Mouse (Mus musculus): ENCODE results near the gene Tcf20.

The Tcf20 gene

DNA sequence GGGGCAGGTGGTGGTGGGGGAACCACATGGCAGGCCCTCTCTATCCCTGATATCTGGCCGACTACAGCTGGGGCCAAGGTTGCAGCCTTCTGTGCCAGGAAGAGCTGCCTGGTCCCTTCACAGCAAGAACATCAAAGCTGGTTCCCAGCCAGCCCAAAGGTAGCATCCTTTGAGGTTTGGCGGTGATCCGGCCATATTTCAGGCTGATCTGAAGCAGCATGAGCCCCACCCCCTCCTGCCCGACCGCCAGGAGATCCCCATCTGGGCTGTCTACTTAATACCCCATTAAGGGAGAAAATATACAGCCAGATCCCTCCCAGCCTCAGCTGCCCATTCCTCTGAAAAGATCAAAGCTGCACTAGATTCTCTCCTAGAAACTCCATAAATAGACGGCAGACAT, 59.6 kb downstream of the Tcf20 start:
- no peak for DNase-seq (ENCODE audit: extremely low spot score, low read depth, low spot score)

DNA sequence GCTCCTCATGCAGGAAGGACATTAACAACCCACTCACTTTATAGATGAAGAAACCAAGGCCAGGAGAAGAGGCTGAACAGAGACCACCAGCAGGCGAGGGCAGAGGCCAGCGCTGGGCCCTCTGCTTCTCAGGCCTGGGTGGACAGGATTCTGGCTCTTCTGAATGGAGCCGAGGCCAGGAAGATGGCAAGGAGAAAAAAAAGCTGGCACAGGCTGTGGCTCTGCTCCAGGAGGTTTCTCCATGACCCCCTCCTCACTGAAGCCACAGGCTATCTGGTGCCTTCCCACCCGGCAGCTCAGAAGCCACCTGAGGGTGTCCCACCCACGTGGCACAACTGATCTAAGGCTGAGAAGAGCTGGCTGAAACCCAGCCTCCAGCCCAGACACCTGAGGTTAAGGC, 60.6 kb downstream of the Tcf20 start:
- no peak for DNase-seq (ENCODE audit: extremely low spot score, low read depth, low spot score)

DNA sequence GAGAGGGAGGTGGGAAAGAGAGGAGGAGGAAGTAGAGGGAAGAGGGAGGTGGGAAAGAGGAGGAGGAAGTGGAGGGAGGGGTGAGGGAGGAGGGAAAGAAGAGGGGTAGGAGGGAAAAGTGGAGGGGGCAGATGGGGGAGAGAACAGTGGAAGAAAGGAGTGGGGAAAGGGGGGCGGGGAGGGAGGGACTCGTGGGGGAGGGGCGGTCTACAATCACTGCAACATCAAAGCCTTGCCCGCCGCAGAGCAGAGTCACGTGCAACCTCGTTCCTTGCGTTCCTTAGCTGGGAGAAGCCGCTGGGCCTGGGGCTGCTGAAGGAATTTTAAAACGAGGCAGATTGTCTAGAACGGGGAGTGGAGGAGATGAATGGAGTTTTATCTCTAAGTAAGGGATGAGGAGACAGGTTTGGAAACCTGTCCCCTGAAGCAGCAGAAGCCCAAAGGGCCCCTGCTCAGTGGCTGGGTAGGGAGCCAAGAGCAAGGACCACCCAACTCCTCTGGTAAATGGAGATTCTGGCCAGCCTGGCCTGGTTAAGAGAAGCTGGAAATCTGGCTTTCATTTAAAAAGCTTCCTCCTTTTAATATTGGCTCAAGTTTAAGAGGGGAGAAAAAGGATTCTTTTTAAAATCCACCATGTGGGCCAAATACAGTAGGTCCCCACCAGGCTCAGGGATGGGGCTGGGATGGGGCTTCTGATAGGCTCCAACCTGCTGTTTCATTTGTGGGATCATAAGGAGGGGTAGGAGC, 62.8 kb downstream of the Tcf20 start:
- peak; percentile 44 for DNase-seq (ENCODE audit: extremely low spot score, low read depth, low spot score)

DNA sequence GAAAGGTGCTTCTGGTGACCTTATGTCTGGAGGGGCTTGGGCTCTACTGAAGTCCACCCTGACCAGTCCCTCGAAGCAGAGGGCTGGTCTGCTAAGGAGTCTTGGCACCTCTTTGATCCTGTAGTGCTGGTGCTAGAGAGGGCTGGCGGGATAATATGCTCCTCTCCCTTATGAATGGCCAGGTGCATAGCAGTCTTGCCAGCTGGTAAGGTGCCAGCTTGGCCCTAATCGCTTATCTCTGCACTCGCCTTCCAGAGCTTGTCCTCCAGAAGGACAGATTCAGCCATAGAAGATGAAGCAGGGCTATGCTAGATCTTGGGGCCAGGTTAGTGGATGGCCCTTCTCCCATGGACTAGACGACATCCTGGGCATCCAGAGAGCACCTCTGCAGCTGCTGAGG, 64.1 kb downstream of the Tcf20 start:
- no peak for DNase-seq (ENCODE audit: extremely low spot score, low read depth, low spot score)

DNA sequence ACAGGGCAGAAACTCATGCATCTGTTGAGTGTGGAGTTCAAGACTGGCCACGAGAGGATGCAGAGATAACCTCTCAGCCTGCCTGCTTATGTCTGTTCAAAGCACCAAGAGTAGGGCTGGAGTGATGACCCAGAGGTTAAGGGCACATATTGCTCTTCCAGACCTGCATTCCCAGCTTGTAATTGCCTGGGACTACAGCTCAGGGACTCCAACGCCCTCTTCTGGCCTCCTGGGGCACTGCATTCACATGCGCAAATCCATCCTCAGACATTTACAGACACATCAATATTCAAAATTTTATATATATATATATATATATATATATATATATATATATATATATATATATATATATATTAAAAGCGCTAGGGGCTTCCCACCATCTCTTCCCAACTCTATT, 64.9 kb downstream of the Tcf20 start:
- DNase-seq (ENCODE audit: extremely low spot score, low read depth, low spot score): no peak

DNA sequence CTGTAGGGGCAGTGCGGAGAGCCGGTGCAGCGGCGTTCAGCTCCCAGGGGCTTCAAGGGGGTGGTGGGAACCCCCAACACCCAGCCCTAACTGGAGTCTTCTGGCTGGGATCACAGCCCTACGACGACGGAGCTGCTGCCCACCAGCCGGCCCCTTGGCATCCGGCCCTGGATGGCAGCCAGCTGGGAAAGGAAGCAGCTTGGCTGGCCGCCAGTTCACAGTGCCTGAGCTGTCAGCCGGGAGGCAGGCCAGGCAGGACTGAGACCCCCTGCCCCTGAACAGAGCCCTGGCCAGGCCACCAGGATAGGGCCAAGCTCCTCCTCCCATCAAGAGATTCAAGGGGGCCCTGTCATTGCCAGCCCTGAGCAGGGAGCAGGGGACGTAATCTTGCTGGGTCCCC, 65.6 kb downstream of the Tcf20 start:
- DNase-seq (ENCODE audit: extremely low spot score, low read depth, low spot score): no peak

DNA sequence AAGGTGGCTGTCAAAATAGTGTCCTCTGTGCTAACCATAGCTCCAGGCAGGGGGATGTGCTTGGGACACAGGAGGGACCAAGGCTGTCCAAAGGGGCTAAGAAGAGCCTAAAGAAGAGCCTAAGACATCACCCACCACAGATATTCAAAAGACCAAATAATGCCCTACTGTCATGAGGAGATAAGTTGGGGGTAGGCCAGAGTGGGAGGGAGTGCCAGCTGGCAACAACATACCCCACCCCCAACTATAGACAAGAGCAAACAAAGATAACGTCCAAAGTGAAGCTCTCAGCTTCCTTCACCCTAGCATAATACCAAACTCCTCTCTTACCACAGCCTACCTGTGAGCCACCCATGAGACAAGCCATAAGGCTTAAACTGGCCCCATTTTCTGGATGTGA, 66.1 kb downstream of the Tcf20 start:
- DNase-seq (ENCODE audit: extremely low spot score, low read depth, low spot score): no peak

DNA sequence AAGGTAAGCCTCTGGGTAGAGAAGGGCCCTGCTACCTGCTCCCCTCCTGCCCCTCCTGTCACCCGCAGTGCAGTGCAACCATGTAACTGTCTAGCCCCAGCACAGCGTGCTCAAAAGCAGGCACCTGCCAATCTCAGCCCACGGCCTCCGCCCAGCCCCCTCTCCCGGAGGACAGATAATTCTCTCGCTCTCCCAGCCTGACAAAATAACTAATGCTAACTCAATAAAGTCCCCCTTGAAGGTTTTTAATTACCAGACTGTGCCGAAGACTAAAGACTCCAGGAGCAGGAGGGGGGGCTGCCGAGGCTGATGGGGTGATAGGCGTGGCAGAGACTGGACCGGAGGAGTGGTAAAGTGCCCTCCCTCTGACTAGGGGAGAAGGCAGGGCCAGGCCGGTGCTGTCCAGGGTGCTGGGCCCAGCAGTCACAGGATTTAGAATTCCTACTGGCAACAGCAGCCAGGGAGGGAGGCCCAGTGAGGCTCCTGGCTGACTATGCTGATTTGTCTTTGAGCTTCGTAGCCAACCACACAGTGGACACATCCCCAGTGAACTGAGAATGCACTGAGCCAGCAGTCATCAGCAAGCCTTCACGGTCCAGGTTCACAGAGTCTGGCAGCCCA, 66.7 kb downstream of the Tcf20 start:
- no peak for DNase-seq (ENCODE audit: extremely low spot score, low read depth, low spot score)

DNA sequence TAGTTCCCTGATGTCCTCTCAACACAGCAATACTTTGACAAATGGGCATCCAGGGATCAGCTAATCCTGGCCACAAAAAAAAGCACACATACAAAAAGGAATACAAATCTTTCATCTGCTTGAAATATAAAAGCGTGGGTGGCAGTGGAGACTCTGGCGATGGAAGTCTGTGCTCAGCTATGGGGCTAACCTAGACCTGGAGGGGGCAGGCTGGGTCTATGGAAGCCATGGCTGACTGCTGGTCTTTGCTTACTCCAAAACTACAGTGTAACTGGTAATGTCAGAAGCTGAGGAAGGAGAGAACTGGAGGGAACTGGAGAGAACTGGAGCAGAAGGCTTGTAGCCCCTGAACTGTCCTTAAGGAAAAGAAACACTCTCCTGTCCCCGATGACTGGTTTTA, 69.7 kb downstream of the Tcf20 start:
- no peak for DNase-seq (ENCODE audit: extremely low spot score, low read depth, low spot score)

DNA sequence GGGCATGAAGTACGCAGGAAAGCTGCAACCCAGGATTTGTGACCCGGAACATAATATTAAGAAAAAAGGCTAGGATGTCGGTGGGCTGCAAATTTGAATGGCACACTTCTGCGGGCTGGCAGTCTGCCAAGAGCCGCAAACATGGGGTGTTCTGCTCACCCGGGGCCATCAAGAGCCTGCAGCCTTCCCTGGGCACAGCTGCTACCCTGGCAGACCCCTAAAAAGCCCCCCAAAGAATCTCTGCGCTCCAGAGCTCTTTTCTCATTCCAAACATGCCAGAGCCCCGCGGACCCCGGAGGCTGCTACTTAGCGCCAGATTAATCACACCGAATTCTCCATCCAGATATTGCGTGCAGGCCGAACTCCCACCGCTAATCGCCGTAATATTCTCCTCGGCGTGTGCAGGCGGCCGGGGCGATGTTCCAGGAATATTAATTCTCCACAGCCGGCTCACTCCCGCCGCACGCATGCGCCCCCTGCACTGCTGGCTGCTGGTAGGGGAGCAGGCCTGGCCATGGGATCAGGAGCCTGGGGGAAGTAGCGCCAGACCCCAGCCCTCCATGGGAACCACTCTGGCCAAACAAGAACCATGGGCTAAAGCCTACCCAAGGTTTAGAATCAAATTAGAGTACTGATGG, 70.3 kb downstream of the Tcf20 start:
- DNase-seq (ENCODE audit: extremely low spot score, low read depth, low spot score): no peak

DNA sequence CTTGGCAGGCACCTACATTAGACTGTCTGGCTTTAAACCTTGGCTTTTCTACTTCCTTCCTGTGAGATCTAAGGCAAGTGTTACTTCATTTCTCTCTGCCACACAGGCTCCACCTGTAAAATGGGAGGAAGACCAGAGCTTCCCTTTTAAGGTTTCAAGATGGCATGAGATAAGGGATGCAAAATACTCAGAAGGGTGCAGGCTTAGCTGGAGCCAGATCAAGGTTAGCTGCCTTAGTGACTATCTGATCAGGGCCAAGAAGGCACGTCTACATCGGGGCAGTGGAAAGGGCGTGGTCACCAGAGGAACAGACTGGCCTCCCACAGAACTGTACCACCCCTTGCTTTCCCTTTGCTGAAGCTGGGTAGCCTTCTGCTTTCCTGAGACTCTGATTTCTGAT, 73.2 kb downstream of the Tcf20 start:
- no peak for DNase-seq (ENCODE audit: extremely low spot score, low read depth, low spot score)

DNA sequence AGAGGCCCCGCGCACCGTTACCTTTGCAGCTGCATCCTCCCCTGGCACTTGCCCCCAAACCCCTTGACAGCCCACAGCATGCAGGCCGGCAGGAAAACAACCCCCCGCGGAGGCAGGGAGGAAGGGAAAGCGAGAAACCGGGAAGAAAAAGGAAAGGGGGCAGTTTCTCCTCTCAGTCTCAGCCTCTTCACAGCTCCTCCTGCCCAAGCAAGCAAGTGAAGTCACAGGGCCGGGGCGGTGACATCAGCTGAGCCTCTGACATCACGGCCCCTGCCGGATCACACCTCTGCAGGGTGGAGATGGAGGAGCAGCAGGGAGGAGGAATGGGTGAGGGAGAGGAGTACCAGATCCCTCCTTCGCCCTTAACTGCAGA, 75.7 kb downstream of the Tcf20 start:
- DNase-seq (ENCODE audit: extremely low spot score, low read depth, low spot score): no peak

DNA sequence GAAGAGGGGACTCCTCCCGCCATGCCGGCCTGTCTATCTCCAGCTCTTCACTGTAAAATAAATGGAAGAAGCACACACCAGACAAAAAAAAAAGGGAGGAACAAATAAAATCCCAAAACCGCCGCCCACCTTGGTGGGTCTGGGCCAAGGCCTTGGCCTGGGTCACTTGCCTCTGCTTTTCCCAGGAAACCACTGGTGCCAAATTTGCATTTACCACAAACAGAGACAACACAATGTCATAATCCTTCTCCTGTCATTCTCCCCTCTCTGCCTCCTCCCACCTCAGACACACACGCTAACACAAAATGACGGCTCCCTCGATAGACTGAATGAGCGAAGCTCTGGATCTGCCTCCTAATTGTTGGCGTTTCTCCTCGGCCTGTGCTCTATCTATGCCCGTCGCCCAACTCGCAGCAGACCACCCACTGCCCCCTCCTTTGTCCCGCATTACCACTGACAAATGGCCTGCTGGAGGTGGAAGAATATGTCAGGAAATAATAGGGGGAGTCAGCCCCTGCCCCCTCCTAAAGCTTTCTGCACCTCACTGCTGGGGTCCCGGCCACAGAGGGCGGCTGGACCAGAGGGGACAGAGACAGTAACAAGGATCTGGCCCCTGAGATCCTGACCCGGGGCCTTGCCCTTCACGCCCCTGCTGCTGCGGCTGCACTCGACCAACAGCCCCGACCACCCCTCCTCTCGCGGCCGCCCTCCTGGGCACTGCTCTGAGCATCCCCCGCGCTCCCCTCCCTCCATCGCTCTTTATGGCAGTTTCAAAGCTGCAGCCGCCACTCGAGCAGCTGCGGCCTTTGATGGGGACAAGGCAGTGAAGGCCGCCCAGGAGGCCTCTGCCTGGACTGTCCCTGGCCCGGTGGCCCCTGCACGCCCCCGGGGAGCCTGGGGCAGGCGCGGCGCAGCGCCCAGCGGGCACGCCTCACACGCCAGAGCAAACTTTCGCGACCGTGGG, 76.4 kb downstream of the Tcf20 start:
- DNase-seq (ENCODE audit: extremely low spot score, low read depth, low spot score): no peak

DNA sequence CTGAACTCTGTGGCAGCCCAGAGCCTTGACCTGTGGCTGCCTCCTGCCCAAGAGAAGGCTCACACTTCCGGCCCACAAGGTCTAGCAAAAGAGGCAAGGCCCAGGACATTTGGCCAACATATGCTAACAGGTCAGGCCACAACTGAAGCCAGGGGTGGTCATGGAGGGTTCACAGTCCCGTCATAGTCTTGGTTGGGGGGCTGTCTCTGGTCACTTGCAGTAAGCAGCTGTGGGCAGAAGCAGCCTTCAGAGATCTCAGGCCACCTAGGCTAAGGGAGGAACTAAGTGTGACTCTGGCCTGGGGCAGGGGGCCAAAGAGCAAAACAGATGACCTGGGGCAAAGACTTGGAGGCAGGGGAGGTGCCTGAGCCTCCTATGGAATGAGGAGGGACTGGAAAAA, 77.1 kb downstream of the Tcf20 start:
- no peak for DNase-seq (ENCODE audit: extremely low spot score, low read depth, low spot score)

DNA sequence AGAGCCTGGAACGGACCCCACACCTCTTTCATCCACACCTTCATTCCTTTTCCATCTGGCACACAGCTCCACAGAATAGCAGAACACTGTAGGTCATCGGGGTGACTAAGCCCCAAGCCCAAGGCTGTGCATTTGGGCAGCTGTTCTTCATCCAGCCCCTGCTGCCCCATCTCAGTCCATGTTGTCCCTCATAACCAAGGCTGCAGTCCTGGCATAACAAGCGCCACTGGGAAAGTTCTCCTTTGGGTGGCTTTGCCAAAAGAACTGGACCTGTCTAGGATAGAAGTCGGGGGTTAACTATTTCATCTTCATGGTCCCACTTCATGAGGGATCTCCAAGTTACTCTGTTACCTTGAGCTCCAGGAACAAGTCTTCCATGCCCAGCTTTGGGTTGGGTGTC, 77.9 kb downstream of the Tcf20 start:
- DNase-seq (ENCODE audit: extremely low spot score, low read depth, low spot score): no peak

DNA sequence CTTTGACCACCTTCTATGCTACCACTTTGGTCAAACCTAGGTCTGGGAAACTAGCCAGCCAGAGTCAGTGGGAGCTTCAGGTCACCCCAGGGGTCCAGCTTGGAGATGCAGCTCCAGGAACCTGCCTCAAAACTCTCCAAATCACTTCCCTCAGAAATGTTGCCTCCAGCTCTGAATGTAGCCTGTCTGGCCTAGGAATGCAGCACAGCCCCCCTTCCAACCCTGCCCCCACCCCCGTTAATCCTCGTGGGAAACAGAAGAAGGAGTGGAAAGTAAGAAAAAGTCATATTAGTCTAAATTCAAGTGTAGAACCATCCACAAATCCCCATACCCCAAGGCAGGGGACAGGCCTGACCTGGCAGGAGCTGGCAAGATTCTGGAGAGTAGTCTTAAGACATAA, 79.2 kb downstream of the Tcf20 start:
- no peak for DNase-seq (ENCODE audit: extremely low spot score, low read depth, low spot score)

DNA sequence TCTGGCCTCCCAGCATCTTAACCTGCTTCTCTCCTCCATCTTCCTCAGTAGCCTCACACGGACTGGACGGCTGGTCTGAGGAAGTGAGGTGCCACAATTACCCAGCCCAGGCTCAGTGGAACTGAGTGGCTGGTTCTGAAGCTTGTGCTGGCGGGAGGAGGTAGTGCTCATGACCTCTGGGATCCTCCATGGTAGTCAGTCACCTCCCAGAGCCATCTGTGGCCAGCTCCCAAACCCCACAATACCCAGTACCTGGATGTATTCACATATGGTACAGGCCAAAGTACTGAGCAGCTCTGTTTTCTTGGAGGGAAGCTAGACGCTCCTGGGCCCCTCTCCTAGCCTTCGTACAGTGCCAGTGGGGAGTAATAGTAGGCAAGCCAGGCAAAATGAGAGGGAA, 80.4 kb downstream of the Tcf20 start:
- no peak for DNase-seq (ENCODE audit: extremely low spot score, low read depth, low spot score)

DNA sequence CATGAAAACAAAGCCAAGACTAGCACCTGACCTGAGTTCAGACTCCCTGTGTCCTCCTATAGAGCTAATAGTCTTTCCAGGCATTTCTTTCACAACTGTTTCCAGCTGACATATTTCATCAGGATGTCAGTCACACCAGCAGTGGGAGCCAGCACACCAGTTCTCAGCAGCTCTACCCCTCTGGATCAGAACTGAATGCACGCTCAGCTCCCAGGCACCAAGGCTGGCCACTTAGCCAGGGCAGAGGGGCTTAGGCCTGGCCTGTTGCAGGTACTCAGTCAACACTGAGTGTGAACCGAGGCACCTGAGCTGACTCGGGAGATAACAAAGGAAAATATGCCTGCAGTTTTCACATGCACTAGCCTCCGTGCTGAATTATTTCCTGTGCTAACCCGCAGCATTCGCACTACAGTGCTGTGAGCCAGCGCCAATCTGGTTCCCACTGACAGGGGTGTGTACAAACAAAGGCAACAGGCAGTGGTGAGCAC, 81.1 kb downstream of the Tcf20 start:
- no peak for DNase-seq (ENCODE audit: extremely low spot score, low read depth, low spot score)

DNA sequence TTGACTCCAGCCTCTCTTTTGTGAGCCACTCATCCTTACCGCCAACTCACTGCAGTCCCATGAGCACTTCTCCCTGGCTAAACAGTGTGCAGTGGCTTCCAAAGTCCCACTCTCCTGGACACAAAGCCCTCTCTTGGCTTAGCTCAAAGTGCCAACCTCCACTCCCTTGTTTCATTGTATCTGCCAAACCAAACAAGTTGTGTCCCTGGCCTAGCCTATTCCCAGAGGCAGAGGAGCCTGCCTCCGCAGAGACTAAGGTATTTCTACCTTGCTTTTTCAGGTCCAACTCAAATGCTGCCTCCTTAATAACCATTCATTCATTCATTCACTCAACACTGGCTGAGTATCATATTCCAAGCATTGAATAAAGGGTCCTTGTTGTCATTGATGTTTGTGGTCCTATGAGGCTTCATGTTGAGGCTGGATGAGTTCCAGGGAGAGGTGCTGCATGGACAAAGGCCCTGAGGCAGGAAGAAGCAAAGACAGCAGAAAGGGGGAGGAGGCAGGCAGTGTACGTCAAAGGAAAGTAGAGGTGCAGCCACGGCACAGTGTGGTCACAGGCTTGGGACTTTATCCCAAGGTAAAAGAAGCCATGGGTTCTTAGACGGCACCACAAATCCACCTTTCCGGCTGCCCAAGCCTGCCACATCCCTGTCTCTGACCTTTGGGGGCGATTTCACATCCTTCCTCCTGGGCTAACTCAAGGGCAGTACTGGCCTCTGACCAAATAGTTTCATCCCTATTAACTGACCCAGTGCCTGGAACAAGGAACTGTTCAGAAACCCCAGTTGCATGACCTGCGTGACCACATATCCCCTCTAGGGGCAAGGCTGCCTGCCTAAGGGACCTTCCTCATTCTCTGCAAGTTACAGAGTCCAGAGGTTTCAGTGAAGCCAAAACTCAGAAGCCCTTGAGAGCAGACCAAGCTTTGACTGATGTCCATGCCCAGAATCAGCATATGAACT, 82.0 kb downstream of the Tcf20 start:
- no peak for DNase-seq (ENCODE audit: extremely low spot score, low read depth, low spot score)

DNA sequence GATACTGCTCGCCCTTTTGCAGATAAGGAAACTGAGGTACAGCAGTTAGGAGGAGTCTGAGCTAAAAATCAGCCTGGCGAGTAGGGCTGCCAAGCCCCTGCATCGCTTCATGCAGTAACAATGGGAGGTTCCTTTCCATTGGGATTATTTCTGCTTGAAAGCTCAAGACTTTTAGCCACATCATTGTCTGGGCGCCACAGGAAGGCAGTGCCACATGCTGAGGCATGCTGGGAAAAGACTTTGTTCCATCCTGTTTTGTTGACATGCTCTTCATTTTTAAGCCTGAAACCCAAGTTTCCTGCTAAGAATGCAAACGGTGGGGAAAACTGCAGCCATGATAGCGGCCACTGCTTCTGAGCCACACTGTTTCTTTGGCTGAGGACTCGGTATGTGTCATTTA, 83.1 kb downstream of the Tcf20 start:
- DNase-seq (ENCODE audit: extremely low spot score, low read depth, low spot score): no peak
